Mouse (Mus musculus) adrenal gland, postnatal 10 days (tissue): Measurements from ENCODE around the gene Pilra. TPM values are rescaled to one million over a fixed set of nuclear protein-coding genes. Genes with fewer than 3 reads are reported as not detected.

Experiments used
- DNase-seq: peaks from one replicate; pipeline ENCODE4 v3.0.0; 2021; ENCODE audit warnings: mixed read lengths
- total RNA-seq, 2 experiments: library from RNA; stranded (reverse); gene quantifications; 2 replicates each; pipeline ENCODE4 v1.2.3; 2021

The Pilra gene
- total RNA-seq, 2 experiments from 2014 or later: 1.6 to 2.8 TPM

DNA sequence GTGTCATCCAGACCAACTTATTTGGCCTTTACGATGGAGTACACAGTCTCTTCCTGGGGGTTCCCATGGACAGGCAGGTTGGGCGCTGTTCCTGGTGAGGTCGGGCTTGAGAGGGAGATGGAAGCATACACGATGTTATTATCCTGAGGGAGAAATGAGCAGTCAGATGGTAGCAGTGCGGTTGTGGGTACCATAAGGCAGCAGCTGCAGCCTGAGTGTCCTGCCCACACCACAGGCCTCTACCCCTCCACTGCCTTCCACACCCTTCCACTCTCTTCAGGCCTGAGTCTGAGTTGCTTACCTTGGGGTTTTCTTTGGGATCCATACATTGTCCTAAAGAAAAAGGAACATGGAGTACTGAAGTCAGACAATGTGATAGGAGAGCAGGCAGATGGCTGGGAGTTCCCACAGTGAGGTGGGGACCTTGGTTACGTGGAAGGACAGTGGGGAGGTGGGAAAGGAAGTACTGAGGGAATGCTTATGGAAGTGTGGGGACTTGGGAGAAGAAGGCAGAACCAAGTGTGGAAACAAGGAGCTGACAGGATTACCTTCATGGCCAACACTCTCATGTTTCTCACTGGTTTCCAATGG is 12.5 kb downstream of the Pilra start:
- no peak for DNase-seq

DNA sequence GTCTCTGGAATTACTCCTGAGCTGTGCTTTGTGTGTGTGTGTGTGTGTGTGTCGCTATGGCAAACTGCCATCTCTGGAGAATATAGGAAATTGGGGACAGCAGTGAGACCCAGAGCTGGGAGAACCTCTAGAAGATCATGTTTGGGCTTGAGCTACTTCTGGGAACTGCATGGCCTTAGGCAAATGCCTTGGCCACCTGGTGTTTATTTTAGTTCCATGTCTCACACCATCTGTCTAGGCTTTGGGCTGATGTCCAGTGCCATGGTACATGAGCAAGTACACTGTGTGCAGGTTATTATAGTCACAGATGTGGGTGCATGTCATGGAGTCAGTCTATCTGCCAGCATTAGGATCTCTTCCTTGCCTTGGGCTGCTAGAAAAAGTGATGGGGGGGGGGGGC is 13.5 kb downstream of the Pilra start:
- no peak for DNase-seq

DNA sequence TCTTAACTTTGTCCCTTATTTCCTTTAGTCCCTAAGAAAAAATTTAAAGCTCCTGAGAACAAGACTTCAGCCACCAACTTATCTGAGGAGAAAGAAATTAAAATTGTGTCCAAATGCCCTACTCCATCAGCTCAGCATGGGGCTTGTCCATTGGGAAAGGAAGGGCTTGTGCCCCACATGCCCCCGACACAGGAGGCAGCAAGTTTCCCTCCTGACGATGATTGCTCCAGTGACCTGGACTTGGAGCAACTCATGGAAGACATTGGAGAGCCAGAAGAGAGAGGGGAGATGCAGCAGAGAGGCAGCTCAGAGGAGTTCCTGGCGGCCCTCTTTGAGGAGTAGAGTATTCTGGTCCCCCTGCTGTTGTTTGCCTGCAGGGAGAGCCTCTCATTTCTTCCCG is 14.0 kb downstream of the Pilra start:
- DNase-seq: no peak

- DNase-seq: no peak
Observed at GRCm38 (mm10) chr5:137817466-137818222, 18.4 kb downstream of the Pilra start.

DNA sequence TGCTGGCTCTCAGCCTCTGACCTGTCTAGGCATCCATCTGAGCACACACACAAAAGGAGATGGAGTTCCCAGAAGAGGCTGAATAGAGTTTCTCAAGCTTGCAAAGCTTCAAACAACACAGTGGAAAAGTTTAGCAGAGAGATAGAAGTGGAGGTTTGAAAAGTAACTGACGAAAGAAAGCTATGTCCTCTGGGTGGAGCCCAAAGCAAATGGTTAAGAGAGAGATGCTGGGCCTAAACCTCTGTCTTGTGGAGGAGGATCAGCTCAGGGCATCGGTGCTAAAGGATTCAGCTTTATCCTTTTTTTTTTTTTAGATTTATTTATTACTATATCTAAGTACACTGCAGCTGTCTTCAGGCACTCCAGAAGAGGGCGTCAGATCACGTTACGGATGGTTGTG is 27.8 kb downstream of the Pilra start:
- no peak for DNase-seq

- DNase-seq: no peak
Observed at GRCm38 (mm10) chr5:137806158-137806557, 29.9 kb downstream of the Pilra start.

GRCm38 (mm10) chr5:137800917-137801316 is 35.2 kb downstream of the Pilra start:
- no peak for DNase-seq

GRCm38 (mm10) chr5:137796606-137797005 is 39.5 kb downstream of the Pilra start:
- peak; percentile 64 for DNase-seq

- DNase-seq: no peak
Observed at GRCm38 (mm10) chr5:137791553-137791952, 44.5 kb downstream of the Pilra start.

GRCm38 (mm10) chr5:137788946-137789531 is 47.0 kb downstream of the Pilra start:
- DNase-seq: no peak

DNA sequence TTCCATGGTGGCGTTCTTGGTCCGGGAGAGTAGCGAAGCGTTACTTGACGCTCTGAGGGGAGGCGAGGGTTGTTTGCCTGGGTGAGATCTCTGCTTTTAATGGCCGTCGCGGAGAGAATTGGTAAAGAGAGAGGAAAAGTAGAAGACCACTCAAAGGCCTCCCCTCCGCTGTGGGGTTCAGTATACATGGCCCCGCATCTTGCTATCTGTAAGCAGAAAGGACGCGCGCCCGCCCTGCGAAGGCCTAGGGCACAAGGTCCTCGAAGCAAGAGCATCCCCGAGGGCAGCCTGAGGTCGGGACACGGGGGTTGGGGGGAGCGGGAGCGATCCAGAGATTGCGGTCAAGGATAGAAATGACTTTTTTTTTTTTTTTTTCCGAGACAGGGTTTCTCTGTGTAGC is 47.9 kb downstream of the Pilra start:
- DNase-seq: no peak

GRCm38 (mm10) chr5:137787151-137787928 is 48.7 kb downstream of the Pilra start, which contains the start of the genes Mepce and Zcwpw1:
Mepce (minus strand) TSS chr5:137787655.
Zcwpw1 (plus strand) TSS chr5:137787798.
- DNase-seq: peak; percentile 97

DNA sequence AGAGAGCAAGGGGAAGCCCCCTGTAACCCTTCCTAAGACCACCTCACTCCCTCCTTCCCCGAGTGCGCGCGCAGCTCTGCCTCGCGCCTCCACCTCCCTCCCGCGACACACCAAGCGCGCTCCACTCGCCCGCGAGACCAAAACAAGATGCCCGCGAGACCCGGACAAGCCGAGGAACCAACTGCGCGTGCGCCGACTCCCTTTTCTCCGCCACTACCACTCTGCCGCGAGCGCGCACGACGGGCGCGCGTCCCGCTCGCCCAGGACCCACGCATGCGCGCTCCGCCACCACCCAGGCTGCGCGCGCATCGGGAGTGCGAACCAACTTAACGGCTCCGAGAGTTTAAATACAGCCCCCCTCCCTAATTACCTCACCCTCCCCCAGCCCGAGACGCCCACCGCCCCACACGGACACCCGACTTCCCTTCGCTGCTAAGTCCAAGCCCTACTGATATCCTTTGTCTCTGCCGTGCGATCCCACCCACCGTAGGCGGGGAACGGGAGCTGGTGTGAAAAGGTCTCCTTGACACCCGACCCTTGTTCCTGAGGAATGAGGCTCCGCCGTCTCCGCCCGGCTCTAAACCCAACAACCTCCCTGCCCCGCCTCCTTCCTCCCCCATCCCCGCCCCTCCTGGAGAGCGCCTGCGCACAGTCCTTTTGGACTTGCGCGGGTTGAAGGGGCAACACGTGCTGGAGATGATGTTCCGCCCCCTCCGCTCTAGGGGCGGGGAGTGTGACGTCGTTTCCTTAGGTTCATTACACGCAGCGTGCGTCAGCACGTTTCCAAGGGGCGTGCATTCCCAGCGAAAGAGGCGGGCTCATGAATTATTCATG is 49.8 kb downstream of the Pilra start:
- peak; percentile 99 for DNase-seq

- DNase-seq: peak; percentile 73
Observed at GRCm38 (mm10) chr5:137785164-137786031, 50.7 kb downstream of the Pilra start.

DNA sequence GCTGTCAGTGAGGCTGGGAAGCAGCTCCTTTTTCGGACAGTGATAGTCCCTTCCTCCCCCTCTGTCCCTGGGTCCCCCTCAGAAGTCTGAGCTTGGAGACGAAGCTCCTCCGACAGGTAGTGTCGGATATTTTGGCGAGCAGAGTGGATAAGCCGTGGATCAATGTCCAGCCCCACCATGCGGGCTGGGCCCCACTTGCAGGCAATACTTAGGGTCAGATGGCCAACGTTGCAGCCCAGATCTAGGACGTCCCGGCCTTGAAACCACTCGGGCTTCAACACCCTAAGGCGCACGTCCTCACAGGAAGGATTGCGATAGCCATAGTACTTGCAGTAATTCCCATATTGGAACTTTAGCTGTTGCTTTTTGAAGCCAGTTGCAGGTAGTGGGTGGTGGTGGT is 51.5 kb downstream of the Pilra start:
- peak; percentile 44 for DNase-seq

DNA sequence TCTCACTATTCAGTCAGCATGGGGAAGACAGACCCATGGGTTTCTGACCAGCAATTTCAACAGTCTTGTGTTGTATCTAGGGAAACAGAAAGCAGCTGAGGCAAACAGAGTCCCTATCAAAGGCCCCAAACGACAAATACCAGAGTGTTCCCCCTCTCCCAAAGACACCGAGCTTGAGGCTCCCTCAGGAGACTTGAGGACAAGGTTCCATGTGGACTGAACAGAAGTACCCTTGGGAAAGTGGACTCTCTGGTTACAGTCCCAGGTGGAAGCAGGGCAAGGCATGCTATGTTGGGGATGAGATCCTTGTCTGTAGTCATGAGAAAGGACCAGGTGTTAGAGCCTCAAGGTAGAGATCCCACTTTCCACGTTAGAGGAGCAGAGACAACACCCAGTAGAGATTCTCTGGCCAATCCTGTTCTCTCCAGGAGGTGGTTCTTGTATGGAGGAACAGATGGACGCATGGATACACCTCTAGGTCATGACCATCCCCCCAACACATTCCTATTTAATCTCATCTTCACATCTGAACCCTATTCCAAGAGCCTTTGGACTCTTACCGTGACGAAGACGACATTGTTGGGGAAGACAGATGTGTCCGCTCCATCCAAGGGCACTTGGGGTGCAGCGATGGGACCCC is 52.1 kb downstream of the Pilra start:
- DNase-seq: no peak

DNA sequence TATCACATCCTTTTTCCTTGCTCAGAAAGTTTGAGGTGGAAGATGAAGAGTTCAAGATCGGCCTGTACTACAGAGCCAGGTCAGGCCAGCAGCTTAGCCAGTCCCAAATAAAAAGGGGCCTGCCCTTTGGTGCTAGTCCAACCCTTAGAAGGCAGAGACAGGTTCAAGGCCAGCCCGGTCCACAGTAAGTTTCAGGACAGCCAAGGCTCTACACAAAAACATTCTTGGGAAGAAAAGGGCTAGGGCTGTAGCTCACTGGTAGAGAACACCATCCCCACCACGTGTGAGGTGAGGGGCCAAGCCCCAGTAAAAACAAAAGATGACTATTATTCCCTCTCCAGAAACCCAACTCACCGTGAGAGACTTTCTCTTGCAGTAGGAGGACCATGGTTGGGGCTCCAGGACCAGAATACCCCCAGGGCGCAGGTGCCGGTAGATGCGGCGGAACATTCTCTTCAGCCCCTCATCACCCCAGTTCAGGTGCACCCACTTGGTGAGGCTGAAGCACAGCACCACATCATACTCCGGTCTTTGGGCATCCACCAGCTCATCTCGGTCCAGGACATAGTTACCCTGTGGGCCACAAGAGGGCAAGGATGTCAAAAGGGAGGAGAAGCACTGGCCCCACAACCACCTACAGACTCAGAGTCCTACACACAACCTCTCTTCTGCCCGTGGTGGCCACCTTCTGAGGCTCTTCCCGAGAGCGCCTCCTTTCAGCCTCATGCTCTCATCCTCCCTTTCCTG is 53.1 kb downstream of the Pilra start:
- no peak for DNase-seq

DNA sequence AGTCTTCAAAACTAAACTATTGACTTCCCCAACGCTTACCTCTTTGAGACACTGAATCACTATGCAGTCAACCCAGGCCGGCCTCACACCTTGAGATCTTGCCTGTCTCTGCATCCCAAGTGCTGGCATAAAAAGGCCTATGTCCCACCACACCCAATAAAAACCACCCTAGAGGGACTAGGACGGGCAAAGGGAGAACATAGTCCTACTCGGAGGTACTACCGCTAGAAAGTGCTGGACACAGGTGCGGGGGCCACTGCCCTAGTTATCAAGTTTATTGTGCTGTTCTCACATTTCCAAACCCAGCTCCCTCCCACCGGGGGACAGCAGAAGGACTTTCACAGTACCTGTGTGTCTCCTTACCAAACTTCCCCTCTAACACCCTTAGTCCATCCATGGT is 54.4 kb downstream of the Pilra start:
- DNase-seq: no peak
